Mouse (Mus musculus) forebrain, embryonic 10.5 days (tissue): ENCODE results near the gene Spdye4a. TPM values are rescaled to one million over a fixed set of nuclear protein-coding genes. Genes with fewer than 3 reads are reported as not detected.

Source experiments
- polyA plus RNA-seq: library from polyadenylated mRNA; unstranded; fragments of >200 nt; fragmentation: Nextera tagmentation; extraction: Ambion mirVana; gene quantifications from 2 replicates; pipeline ENCODE4 v1.2.1, GENCODE M21; 2016

The Spdye4a gene
- polyA plus RNA-seq, 1 experiment from 2014 or later: not detected

Other genes with a start within 250 kb of the Spdye4a start
- 44.4 and 48.0 TPM in 2 replicates for gene Rnf216, start 113.9 kb downstream of the Spdye4a start, polyA plus RNA-seq
- 0.02 TPM in 1 of 2 replicates, not detected in the other for gene Olfr718-ps1, start 79.3 kb downstream of the Spdye4a start, polyA plus RNA-seq
- 14.4 and 15.6 TPM in 2 replicates for gene Rbak, start 46.1 kb downstream of the Spdye4a start, polyA plus RNA-seq
- gene Spdye4b, start 45.9 kb downstream of the Spdye4a start, polyA plus RNA-seq: not detected in 2 replicates
- 19.7 and 24.1 TPM in 2 replicates for gene Zfp12, start 8.3 kb upstream of the Spdye4a start, polyA plus RNA-seq
- gene Zfp316, start 43.1 kb upstream of the Spdye4a start, polyA plus RNA-seq: 3.1 and 3.4 TPM in 2 replicates
- not detected in 2 replicates for gene Zfp853, start 66.7 kb upstream of the Spdye4a start, polyA plus RNA-seq
- gene E130309D02Rik, start 88.5 kb upstream of the Spdye4a start, polyA plus RNA-seq: 64.0 and 68.4 TPM in 2 replicates
- gene Zdhhc4, start 102.4 kb upstream of the Spdye4a start, polyA plus RNA-seq: 70.2 and 70.9 TPM in 2 replicates
- 0.19 and 0.37 TPM in 2 replicates for gene Grid2ip, start 130.4 kb upstream of the Spdye4a start, polyA plus RNA-seq
- 200 and 201 TPM in 2 replicates for gene Kdelr2, start 176.9 kb upstream of the Spdye4a start, polyA plus RNA-seq
- gene Daglb, start 237.7 kb upstream of the Spdye4a start, polyA plus RNA-seq: 14.2 and 14.3 TPM in 2 replicates